Mouse (Mus musculus) Patski (cell line): ENCODE measurements around the gene Rassf5. TPM values are rescaled to one million over a fixed set of nuclear protein-coding genes. Genes with fewer than 3 reads are reported as not detected.
"Not testable (repeated sequence)": the region's sequence is repeated elsewhere in the genome, so short reads cannot be mapped to it uniquely, and the experiment has no call there.

Experiments used
- ATAC-seq: fragments of 100-300 bp; one replicate; pipeline ENCODE4 v1.8.0; 2021
- CTCF ChIA-PET: fragments of 350-600 bp; sonication (Branson Sonifier 250); formaldehyde crosslinking; loops from one replicate; lab custom pipeline; 2022; ENCODE audit warnings: inconsistent platforms; lab: Charles Lee
- POLR2A ChIA-PET: fragments of 350-600 bp; sonication (Branson Sonifier 250); formaldehyde crosslinking; loops from one replicate; lab custom pipeline; 2022; ENCODE audit warnings: antibody characterized with exemption, inconsistent platforms; lab: Charles Lee
- DNase-seq: peaks from one replicate; pipeline ENCODE4 v3.0.0-alpha.2; 2011; ENCODE audit warnings: low read depth, low spot score
- H3K27me3 ChIP-seq: fragments of 371-371 bp; one replicate; pipeline ENCODE4 v1.5.1; 2021
- CTCF ChIP-seq: fragments of 100-300 bp; IDR thresholded peaks from one replicate; pipeline ENCODE4 v1.5.1; 2021
- in situ Hi-C: fragments of 300-500 bp; cut with MboI; formaldehyde crosslinking; loops from 3 replicates; pipeline ENCODE4 v1.11.1; 2018; ENCODE audit warnings: low pct_unique_long_range_greater_than_20kb, mixed read lengths
- polyA plus RNA-seq: library from polyadenylated mRNA; unstranded; gene quantifications from one replicate; pipeline ENCODE4 v1.2.3, GENCODE M21; 2021

Gene Rassf5
- polyA plus RNA-seq, 1 experiment from 2014 or later: 9.5 TPM

GRCm38 (mm10) chr1:131149496-131149895, 95.6 kb downstream of the Rassf5 start:
- ATAC-seq (no peak), DNase-seq (no peak)
- ChIA-PET POLR2A (interaction anchor here (0.5 kb wide), 1 partner anchor 23 kb away, joined by 3 read pairs; no protein-coding TSS in a partner anchor), CTCF (no interaction called here)
- in situ Hi-C loops: loop anchor here (25.0 kb wide), 1 partner anchor 1188 kb away; no protein-coding TSS in a partner anchor
- H3K27me3 ChIP-seq: no peaks in the 10 kb centered on the region
- no peak for TF ChIP-seq CTCF

GRCm38 (mm10) chr1:131146181-131146614, 98.9 kb downstream of the Rassf5 start:
- no peak for TF ChIP-seq CTCF
- CTCF ChIA-PET: interaction anchor here (0.9 kb wide), 1 partner anchor 162 kb away, joined by 3 read pairs; no protein-coding TSS in a partner anchor
- in situ Hi-C loops: loop anchor here (25.0 kb wide), 1 partner anchor 1191 kb away; no protein-coding TSS in a partner anchor
- ATAC-seq (no peak), DNase-seq (no peak)
- POLR2A ChIA-PET: interaction anchor here (0.6 kb wide), 1 partner anchor 26 kb away, joined by 3 read pairs; no protein-coding TSS in a partner anchor
- no peaks in the 10 kb centered on the region for H3K27me3 ChIP-seq

- POLR2A ChIA-PET: interaction anchor here (1.4 kb wide), 1 partner anchor 8 kb away, joined by 3 read pairs; no protein-coding TSS in a partner anchor
- DNase-seq, ATAC-seq, CTCF ChIA-PET, H3K27me3 ChIP-seq: not testable (repeated sequence)
- in situ Hi-C loops: loop anchor here (25.0 kb wide), 1 partner anchor 1192 kb away; no protein-coding TSS in a partner anchor
Measured at GRCm38 (mm10) chr1:131145222-131145621, 99.8 kb downstream of the Rassf5 start.

GRCm38 (mm10) chr1:131142472-131142871, 102.6 kb downstream of the Rassf5 start:
- POLR2A ChIA-PET: no interaction called here

GRCm38 (mm10) chr1:131141449-131141848, 103.6 kb downstream of the Rassf5 start:
- no peak for TF ChIP-seq CTCF
- no peaks in the 10 kb centered on the region for H3K27me3 ChIP-seq
- ATAC-seq (no peak), DNase-seq (no peak)
- ChIA-PET POLR2A (no interaction called here), CTCF (no interaction called here)
- in situ Hi-C loops: loop anchor here (25.0 kb wide), 1 partner anchor 1196 kb away; no protein-coding TSS in a partner anchor

More at GRCm38 (mm10) chr1:131142472-131142871, 102.6 kb downstream of the Rassf5 start:
- no peak for TF ChIP-seq CTCF
- in situ Hi-C loops: loop anchor here (25.0 kb wide), 1 partner anchor 1195 kb away; no protein-coding TSS in a partner anchor
- CTCF ChIA-PET: interaction anchor here (0.7 kb wide), 1 partner anchor 120 kb away, joined by 3 read pairs; no protein-coding TSS in a partner anchor
- ATAC-seq: no peak
- no peaks in the 10 kb centered on the region for H3K27me3 ChIP-seq
- no peak for DNase-seq

GRCm38 (mm10) chr1:131139102-131140095, 105.7 kb downstream of the Rassf5 start:
- ATAC-seq: no peak
- POLR2A ChIA-PET: interaction anchor here (0.5 kb wide), 1 partner anchor 23 kb away, joined by 3 read pairs; no protein-coding TSS in a partner anchor
- in situ Hi-C loops: loop anchor here (25.0 kb wide), 1 partner anchor 1198 kb away; no protein-coding TSS in a partner anchor
- CTCF ChIA-PET: interaction anchor here (1.0 to 1.6 kb wide), 4 partner anchors 12 to 121 kb away, joined by 3 to 13 read pairs (median 4); no protein-coding TSS in a partner anchor
- TF ChIP-seq CTCF: no peak
- DNase-seq: no peak
- H3K27me3 ChIP-seq: no peaks in the 10 kb centered on the region

- ChIA-PET CTCF (interaction anchor here (1.0 to 1.6 kb wide), 5 partner anchors 11 to 122 kb away, joined by 3 to 13 read pairs (median 4); no protein-coding TSS in a partner anchor), POLR2A (interaction anchor here (1.3 kb wide), 1 partner anchor 14 kb away, joined by 3 read pairs; the partner anchor contains the start of gene Eif2d)
- DNase-seq: no peak
- H3K27me3 ChIP-seq: no peaks in the 10 kb centered on the region
- in situ Hi-C loops: loop anchor here (25.0 kb wide), 1 partner anchor 1199 kb away; no protein-coding TSS in a partner anchor
- peak; percentile 82 for ATAC-seq
- TF ChIP-seq CTCF: peak; percentile 70
Measured at GRCm38 (mm10) chr1:131138191-131139016, 106.7 kb downstream of the Rassf5 start, which contains the start of gene Dyrk3. Gene Dyrk3 (minus strand): TSS chr1:131138340.

- DNase-seq: no peak
- TF ChIP-seq CTCF: no peak
- in situ Hi-C loops: loop anchor here (25.0 kb wide), 1 partner anchor 1200 kb away; no protein-coding TSS in a partner anchor
Measured at GRCm38 (mm10) chr1:131137717-131138118, 107.3 kb downstream of the Rassf5 start.

GRCm38 (mm10) chr1:131137111-131137510, 107.9 kb downstream of the Rassf5 start:
- no peak for TF ChIP-seq CTCF
- no peaks in the 10 kb centered on the region for H3K27me3 ChIP-seq
- CTCF ChIA-PET: interaction anchor here (1.2 to 1.6 kb wide), 2 partner anchors 19 to 22 kb away, joined by 4 to 6 read pairs; no protein-coding TSS in a partner anchor
- POLR2A ChIA-PET: no interaction called here
- no peak for ATAC-seq
- in situ Hi-C loops: loop anchor here (25.0 kb wide), 1 partner anchor 1200 kb away; no protein-coding TSS in a partner anchor
- DNase-seq: no peak

More at GRCm38 (mm10) chr1:131137717-131138118, 107.3 kb downstream of the Rassf5 start:
- ChIA-PET CTCF (interaction anchor here (1.0 to 1.6 kb wide), 3 partner anchors 18 to 122 kb away, joined by 3 to 13 read pairs (median 4); no protein-coding TSS in a partner anchor), POLR2A (interaction anchor here (1.3 kb wide), 1 partner anchor 15 kb away, joined by 3 read pairs; the partner anchor contains the start of gene Eif2d)
- ATAC-seq: peak; percentile 29
- no peaks in the 10 kb centered on the region for H3K27me3 ChIP-seq
